Mouse (Mus musculus) thymus, postnatal 14 days (tissue): Measurements from ENCODE around the gene Osm.
A peak's percentile ranks its signal among the peaks of the same experiment; 100 is the strongest.

Experiments
- DNase-seq: peaks from one replicate; pipeline ENCODE4 v3.0.0; 2021

Gene Osm

DNA sequence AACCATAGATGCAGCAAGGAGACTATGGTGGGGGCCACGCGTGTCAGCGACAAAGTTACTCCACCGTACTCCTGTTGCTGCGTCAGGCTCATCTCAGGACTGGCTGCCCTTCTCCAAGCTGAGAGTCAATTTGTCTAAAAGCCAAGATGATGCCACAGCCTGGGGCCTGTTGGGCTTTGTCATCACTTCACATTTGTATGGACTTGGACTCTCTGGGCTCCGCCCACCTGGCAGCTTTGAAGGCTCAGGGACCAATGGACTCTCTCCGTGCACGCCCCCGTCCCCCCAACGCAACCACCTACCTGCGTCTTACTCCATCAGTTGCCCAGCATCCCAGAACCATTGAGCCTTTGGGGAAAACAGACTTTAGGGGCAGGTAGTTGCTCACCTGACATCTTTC, 35.3 kb downstream of the Osm start:
- no peak for DNase-seq

DNA sequence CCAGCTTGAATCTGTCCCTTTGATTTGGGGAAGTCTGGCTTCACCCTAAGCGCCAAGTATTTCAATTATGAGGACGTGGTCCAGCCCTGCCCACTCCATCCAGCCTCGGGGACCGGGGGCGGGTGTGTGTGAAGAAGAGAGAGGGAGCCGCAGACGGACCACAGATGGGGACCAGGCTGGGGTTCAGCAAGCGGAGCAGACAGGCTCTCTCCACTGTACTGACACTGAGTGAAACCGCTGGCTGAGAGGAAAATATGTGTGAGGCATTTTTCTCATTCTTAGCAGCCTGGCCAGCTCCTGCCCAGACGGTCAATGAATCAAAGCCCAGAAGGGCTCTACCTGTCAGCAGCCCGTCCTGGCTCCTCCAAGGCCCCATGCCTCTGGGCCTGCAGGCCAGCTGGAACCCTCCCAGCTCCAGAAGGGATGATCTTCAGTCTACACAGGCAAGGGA, 40.2 kb downstream of the Osm start:
- no peak for DNase-seq

GRCm38 (mm10) chr11:4279909-4280308, 43.7 kb downstream of the Osm start:
- no peak for DNase-seq

- DNase-seq = no peak
Measured at GRCm38 (mm10) chr11:4281852-4282251, 45.6 kb downstream of the Osm start.

DNA sequence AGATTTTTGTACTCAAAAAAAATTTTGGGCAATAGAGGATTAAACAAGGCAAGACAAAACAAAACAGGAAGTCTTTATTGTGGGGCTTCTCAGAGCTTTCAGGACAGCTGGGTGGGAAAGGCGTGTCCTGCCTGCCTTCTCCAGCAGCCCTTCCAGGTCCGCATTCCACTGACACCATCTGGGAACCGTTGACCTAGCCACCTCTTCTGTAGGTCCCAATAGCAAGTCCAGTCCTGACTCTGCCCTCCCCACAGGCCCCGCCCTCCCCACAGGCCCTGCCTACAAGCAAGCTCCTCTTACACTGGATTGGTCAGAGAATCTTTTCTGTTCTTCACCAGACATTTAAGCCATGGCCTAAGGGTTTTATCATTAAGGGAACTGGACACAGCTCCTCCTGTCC, 47.4 kb downstream of the Osm start:
- DNase-seq = no peak

DNA sequence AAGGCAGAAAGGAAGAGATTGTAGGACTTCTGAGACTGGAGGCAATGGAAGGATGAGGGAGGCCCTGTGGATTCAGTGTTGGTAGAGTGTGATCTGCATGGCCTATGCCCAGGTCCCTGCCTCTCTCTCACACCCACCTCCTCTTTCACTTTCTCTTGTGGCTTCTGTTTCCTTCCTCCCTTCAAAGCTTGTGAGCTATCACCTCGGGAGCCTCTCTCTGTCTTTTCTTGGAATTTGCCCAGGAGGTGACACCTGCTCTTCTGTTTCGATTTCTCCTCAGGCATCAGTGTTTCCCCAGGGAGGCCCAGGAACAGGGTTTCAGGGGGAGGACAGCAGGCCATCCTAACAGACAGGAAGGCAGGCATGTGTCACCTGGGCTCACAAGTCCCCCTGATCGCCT, 53.1 kb downstream of the Osm start:
- peak; percentile 41 for DNase-seq
